Mouse (Mus musculus): Measurements from ENCODE around the gene Vmn1r24. TPM values are rescaled to one million over a fixed set of nuclear protein-coding genes. Genes with fewer than 3 reads are reported as not detected.

The Vmn1r24 gene
- polyA plus RNA-seq (2014; fragmentation: Illumina TruSeq; extraction: RNeasy Lipid Tissue Mini Kit (QIAGEN cat#74804); ENCODE audit: low replicate concordance): not detected

GRCm38 (mm10) chr6:57961403-57961802, at the start of gene Vmn1r24:
Gene Vmn1r24, minus strand, starts transcription at chr6:57961503.

GRCm38 (mm10) chr6:57980710-57981109, 19.4 kb upstream of the Vmn1r24 start, which contains the start of gene Vmn1r25:
Gene Vmn1r25, minus strand, starts transcription at chr6:57980810.

GRCm38 (mm10) chr6:57926738-57927137, 34.6 kb downstream of the Vmn1r24 start, which contains the start of gene Vmn1r23:
Gene Vmn1r23, minus strand, starts transcription at chr6:57926838.

GRCm38 (mm10) chr6:57907928-57908327, 53.4 kb downstream of the Vmn1r24 start, which contains the start of gene Vmn1r22:
Gene Vmn1r22, minus strand, starts transcription at chr6:57908028.

Other genes starting within 250 kb of the Vmn1r24 start
- gene Vopp1, start 136.3 kb downstream of the Vmn1r24 start, polyA plus RNA-seq (2014; fragmentation: Illumina TruSeq; extraction: RNeasy Lipid Tissue Mini Kit (QIAGEN cat#74804); ENCODE audit: low replicate concordance): 22.5 TPM
- not detected for gene Vmn1r21, start 111.2 kb downstream of the Vmn1r24 start, polyA plus RNA-seq (2014; fragmentation: Illumina TruSeq; extraction: RNeasy Lipid Tissue Mini Kit (QIAGEN cat#74804); ENCODE audit: low replicate concordance)
- gene Vmn1r22, start 53.5 kb downstream of the Vmn1r24 start, polyA plus RNA-seq (2014; fragmentation: Illumina TruSeq; extraction: RNeasy Lipid Tissue Mini Kit (QIAGEN cat#74804); ENCODE audit: low replicate concordance): not detected
- not detected for gene Vmn1r23, start 34.7 kb downstream of the Vmn1r24 start, polyA plus RNA-seq (2014; fragmentation: Illumina TruSeq; extraction: RNeasy Lipid Tissue Mini Kit (QIAGEN cat#74804); ENCODE audit: low replicate concordance)
- not detected for gene Vmn1r25, start 19.3 kb upstream of the Vmn1r24 start, polyA plus RNA-seq (2014; fragmentation: Illumina TruSeq; extraction: RNeasy Lipid Tissue Mini Kit (QIAGEN cat#74804); ENCODE audit: low replicate concordance)
- gene Vmn1r26, start 53.7 kb upstream of the Vmn1r24 start, polyA plus RNA-seq (2014; fragmentation: Illumina TruSeq; extraction: RNeasy Lipid Tissue Mini Kit (QIAGEN cat#74804); ENCODE audit: low replicate concordance): not detected

All from small intestine, adult 10 weeks (tissue).